Mouse (Mus musculus) kidney, embryonic 15.5 days (tissue): ENCODE measurements around the gene Soga1. TPM values are rescaled to one million over a fixed set of nuclear protein-coding genes. Genes with fewer than 3 reads are reported as not detected.
A peak's percentile ranks its signal among the peaks of the same experiment; 100 is the strongest.

ENCODE experiments used
- ATAC-seq: fragments of 200-750 bp; cut with Nextera tagmentation; replicated peaks from 2 replicates; pipeline ENCODE4 v1.8.0; 2017; ENCODE audit warnings: moderate TSS enrichment; ENCODE audit not compliant: low FRiP score
- H3K27ac ChIP-seq: fragments of 300-500 bp; sonication (generic); 2 replicates; pipeline ENCODE4 v1.5.1; 2015; ENCODE audit warnings: mild to moderate bottlenecking, inconsistent platforms
- H3K27me3 ChIP-seq: fragments of 300-500 bp; sonication (generic); 2 replicates; pipeline ENCODE4 v1.6.1; 2015; ENCODE audit warnings: inconsistent platforms
- H3K36me3 ChIP-seq: fragments of 300-500 bp; sonication (generic); 2 replicates; pipeline ENCODE4 v1.6.1; 2015; ENCODE audit warnings: inconsistent platforms
- H3K4me1 ChIP-seq: fragments of 300-500 bp; sonication (generic); 2 replicates; pipeline ENCODE4 v1.6.1; 2015; ENCODE audit warnings: inconsistent platforms
- H3K4me2 ChIP-seq: fragments of 300-500 bp; sonication (generic); 2 replicates; pipeline ENCODE4 v1.6.1; 2015; ENCODE audit warnings: moderate library complexity, mild to moderate bottlenecking, inconsistent platforms
- H3K4me3 ChIP-seq: fragments of 300-500 bp; sonication (generic); replicated peaks from 2 replicates; pipeline ENCODE4 v1.5.1; 2015; ENCODE audit warnings: mild to moderate bottlenecking, inconsistent platforms
- H3K9ac ChIP-seq: fragments of 300-500 bp; sonication (generic); 2 replicates; pipeline ENCODE4 v1.6.1; 2015; ENCODE audit warnings: mild to moderate bottlenecking, inconsistent platforms
- H3K9me3 ChIP-seq: fragments of 300-500 bp; sonication (generic); replicated peaks from 2 replicates; pipeline ENCODE4 v1.6.1; 2016; ENCODE audit warnings: inconsistent platforms
- WGBS: fragments of 180-500 bp; shearing (Covaris S2); methylation state at CpG from one replicate; pipeline ENCODE4 v1.1.7; 2015; ENCODE audit warnings: mixed read lengths; 5-methylcytosine and 5-hydroxymethylcytosine counted together
- polyA plus RNA-seq: library from polyadenylated mRNA; unstranded; fragments of >200 nt; fragmentation: Nextera tagmentation; extraction: Ambion mirVana; gene quantifications from 2 replicates; pipeline ENCODE4 v1.2.1, GENCODE M21; 2015

Gene Soga1
- polyA plus RNA-seq, 1 experiment from 2014 or later = 4.2 TPM

DNA sequence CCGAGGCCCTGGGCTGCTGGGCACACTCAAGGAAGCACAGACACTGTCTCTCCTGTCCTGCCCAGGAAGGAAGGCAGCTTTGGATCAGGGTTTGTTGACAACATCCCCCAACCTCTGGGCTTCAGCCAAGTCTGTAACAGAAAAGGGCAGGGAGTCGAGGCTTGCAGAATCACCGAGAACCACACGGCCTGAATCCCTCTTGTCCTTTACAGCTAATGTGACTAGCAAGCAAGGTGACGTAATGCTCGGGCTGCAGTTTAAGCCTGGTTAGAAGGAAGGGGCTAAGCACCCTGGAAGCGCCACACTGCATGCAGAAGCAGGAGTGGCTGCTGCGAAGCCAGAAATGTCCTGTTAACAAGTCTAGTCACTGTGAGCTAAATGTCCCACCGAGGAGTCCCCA lies 8.7 kb downstream of the Soga1 start:
- WGBS = 36% methylated on average over 9 of the region's 9 CpGs
- peak overlapping the region; percentile 81 for H3K27ac ChIP-seq
- peak overlapping the region; percentile 33; the same call in 1 of the 2 replicates for H3K9ac ChIP-seq
- H3K36me3 ChIP-seq = peaks cover 17% of the 10 kb centered on the region
- no peaks in the 10 kb centered on the region for H3K9me3 ChIP-seq
- H3K4me3 ChIP-seq = no peak overlapping the region
- H3K4me1 ChIP-seq = peaks cover 88% of the 10 kb centered on the region
- peak overlapping the region; percentile 19; the same call in 1 of the 2 replicates for H3K4me2 ChIP-seq
- no peaks in the 10 kb centered on the region for H3K27me3 ChIP-seq
- no peak for ATAC-seq

DNA sequence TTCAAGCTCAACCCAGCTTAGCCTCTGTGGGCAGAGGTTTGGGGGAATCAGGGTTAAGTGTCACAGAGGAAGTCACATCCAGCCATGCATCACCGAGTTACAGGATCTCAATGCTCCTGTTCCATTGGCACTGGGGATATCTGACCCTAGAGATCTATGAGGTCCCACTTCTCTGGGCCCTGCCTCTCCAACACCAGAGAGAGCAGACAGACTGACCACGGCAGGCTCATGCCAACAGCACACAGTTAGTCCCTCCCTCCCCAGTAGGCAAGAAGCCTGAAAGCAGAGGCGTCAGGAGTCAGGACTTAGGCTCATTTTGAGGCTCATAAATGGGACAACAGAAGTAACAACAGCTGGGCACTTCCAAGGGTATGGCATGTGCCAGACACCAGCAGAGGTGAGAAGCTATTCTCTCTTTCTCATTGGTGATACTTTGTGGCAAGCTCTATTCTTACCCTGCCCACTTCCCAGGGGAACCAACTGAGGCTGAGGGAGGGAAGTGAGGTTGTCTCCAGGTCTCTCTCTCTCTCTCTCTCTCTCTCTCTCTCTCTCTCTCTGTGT lies 9.2 kb downstream of the Soga1 start:
- ATAC-seq = no peak
- H3K4me3 ChIP-seq = no peak overlapping the region
- H3K9ac ChIP-seq = 0 out of 2 replicates have a peak overlapping the region, but pooled peaks have one; percentile 33
- WGBS = 20% methylated on average over 3 of the region's 3 CpGs
- H3K4me1 ChIP-seq = peaks cover 88% of the 10 kb centered on the region
- H3K4me2 ChIP-seq = no peak overlapping the region
- H3K9me3 ChIP-seq = no peaks in the 10 kb centered on the region
- H3K36me3 ChIP-seq = peaks cover 17% of the 10 kb centered on the region
- H3K27ac ChIP-seq = peak overlapping the region; percentile 81
- H3K27me3 ChIP-seq = no peaks in the 10 kb centered on the region

DNA sequence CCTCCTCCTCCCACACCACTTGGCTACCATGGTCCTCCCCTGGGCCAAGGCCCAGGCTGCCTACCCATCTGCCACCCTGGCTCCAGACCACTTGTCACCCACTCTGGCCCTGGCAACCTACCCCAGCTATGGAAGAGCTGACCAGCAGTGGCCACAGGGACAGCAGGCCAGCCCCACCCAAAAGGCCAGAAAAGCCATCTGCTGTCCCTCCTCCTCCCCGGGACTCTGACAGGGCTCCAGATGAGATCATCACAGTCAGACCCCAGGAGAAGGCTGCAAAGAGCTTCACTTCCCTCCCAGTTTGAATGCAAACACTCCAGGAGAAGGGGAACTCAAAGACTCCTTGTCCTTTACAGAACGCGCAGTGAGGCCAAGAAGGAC lies 9.7 kb downstream of the Soga1 start:
- Histone ChIP-seq H3K4me3 (no peak overlapping the region), H3K4me1 (peaks cover 87% of the 10 kb centered on the region), H3K9ac (no peak overlapping the region), H3K27me3 (no peaks in the 10 kb centered on the region), H3K27ac (peak overlapping the region; percentile 81), H3K4me2 (peak overlapping the region; percentile 14; the same call in 1 of the 2 replicates), H3K36me3 (peaks cover 17% of the 10 kb centered on the region), H3K9me3 (no peaks in the 10 kb centered on the region)
- 37% methylated on average over 3 of the region's 3 CpGs for WGBS
- ATAC-seq = no peak

DNA sequence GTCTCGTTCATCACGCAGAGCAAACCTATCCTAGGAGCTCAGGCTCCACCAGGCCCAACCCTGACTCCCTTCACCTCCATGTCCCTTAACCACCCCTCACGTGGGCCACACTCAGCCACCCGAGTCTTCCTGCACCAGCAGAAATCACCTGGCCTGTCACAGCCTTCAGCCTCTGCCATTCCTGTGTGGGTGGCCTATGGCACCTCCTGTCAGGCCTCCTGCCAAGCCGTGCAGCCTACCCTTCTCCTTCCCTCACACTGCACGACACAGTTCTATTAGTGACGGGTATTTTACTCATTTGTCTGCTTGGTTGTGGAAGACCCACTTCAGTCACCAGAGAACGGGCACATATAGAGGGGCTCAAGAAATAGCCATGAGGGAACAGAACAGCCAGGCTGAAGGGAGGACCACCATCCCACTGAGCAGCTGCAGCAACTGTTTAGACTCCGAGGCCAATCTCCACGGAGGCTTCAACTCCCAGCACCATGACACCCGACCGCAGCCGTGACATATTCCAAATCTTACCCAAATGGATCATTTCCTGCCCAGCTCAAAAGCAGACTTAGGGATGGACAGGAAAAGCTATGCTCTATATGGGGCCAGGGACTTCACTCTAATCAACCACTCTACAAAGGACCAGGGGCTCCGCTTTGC lies 10.2 kb downstream of the Soga1 start:
- H3K36me3 ChIP-seq = peaks cover 18% of the 10 kb centered on the region
- peak overlapping the region; percentile 81 for H3K27ac ChIP-seq
- H3K9me3 ChIP-seq = no peaks in the 10 kb centered on the region
- no peak overlapping the region for H3K4me3 ChIP-seq
- no peak for ATAC-seq
- H3K9ac ChIP-seq = no peak overlapping the region
- H3K4me1 ChIP-seq = peaks cover 87% of the 10 kb centered on the region
- no peaks in the 10 kb centered on the region for H3K27me3 ChIP-seq
- 0 out of 2 replicates have a peak overlapping the region, but pooled peaks have one; percentile 14 for H3K4me2 ChIP-seq
- WGBS = 63% methylated on average over 14 of the region's 14 CpGs

DNA sequence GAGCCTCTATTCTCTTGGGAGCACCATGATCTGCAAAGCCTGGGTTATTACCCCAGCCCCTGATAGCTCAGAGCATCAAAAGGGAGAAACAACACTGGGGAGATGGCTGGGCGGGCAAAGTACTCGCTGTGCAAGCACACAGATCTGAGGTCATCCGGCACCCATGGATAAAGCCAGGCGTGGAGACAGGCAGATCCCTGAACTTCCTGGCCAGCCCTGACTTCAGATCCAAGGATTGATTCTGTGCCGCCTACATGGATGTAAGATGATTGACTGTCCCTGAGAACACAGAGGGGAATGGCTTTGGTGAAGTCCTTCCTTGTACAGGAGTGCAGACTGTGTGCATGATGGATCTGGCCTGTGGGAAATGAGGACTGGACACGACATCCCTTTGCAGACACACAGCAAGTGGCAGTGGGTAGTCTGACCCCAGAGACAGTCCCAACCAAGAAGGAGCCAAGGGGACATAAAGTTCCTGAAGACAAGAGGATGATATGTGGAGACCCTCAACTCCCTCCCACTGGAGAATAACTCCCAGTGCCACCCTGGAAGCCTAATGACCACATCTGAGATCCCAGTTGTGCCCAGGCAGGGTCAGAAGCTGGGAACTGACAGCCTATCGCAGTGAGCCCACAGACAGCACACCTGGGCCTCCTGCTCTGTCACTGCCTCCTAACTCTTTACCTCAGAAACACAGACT lies 12.2 kb downstream of the Soga1 start:
- no peak for ATAC-seq
- Histone ChIP-seq H3K4me1 (peaks cover 79% of the 10 kb centered on the region), H3K9ac (no peak overlapping the region), H3K36me3 (0 out of 2 replicates have a peak, but pooled peaks cover 4% of the 10 kb centered on the region), H3K4me3 (no peak overlapping the region), H3K27me3 (no peaks in the 10 kb centered on the region), H3K27ac (no peak overlapping the region), H3K9me3 (no peaks in the 10 kb centered on the region), H3K4me2 (no peak overlapping the region)
- 76% methylated on average over 7 of the region's 7 CpGs for WGBS

DNA sequence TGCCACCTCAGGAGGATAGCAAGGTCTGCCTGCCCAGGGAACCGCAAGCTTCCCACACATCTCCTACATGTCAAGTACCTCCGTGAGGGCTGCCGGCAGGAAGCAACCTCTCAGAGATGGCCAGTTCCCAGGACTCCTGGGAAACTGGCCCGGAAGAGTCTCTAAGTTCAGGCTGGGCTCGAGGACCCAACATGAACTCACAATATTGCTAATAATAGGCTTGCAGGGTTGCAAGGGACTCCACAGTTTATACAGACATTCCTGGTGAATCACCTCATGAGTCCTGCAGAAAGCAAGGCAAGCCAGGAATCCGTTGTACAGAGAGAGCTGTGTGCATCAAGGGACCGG lies 13.2 kb downstream of the Soga1 start:
- H3K27me3 ChIP-seq = no peaks in the 10 kb centered on the region
- no peak for ATAC-seq
- H3K9ac ChIP-seq = no peak overlapping the region
- H3K4me1 ChIP-seq = peaks cover 69% of the 10 kb centered on the region
- peak overlapping the region; percentile 34 for H3K27ac ChIP-seq
- no peaks in the 10 kb centered on the region for H3K9me3 ChIP-seq
- whole genome bisulfite sequencing = 70% methylated on average over 7 of the region's 7 CpGs
- no peak overlapping the region for H3K4me3 ChIP-seq
- 0 out of 2 replicates have a peak, but pooled peaks cover 4% of the 10 kb centered on the region for H3K36me3 ChIP-seq
- H3K4me2 ChIP-seq = no peak overlapping the region

DNA sequence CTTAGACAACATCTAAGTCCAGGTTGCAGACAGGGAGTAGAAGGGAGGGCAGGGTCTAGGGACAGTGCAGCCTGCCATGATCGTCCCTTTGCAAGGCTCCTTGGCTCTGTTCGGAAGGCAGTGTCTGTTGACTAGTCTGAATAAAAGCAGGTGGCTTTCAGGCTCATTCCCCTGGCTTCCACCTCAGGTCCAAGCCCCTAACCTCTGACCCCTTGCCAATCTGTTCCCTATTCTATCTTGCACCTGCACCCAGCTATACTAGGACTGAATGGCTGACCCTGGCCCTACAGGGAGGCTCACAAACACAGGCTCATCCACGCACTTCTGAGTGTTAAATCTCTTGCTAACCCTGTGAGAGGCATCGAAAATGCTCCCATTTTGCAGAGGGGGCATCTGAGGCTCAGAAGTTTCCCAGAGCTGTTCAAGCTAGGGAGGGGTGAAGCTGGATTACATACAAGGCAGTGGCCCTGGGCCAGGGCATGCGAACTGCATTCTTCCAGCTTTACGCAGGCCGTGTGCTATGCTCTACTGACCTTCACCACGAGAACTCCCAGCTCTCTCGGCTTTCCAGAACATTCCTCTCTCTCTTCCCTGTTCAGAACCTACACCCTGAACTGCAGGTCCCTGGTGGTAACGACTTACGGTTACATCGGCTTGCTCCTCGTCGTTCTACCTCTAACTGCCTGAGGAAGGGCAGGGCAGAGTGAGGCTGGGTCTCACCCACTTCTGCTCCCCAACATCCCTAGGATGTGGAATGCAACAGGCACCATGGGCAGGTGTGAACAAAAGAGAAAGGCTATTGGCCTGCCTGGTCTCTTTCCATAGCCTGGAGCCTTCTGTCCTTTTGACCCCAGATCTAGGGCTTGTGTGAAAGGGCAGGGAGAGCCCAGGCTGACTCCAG lies 13.8 kb downstream of the Soga1 start:
- H3K9me3 ChIP-seq = no peaks in the 10 kb centered on the region
- no peaks in the 10 kb centered on the region for H3K27me3 ChIP-seq
- no peak overlapping the region for H3K4me2 ChIP-seq
- ATAC-seq = no peak
- H3K4me1 ChIP-seq = peaks cover 64% of the 10 kb centered on the region
- no peak overlapping the region for H3K9ac ChIP-seq
- 65% methylated on average over 14 of the region's 14 CpGs for WGBS
- H3K4me3 ChIP-seq = no peak overlapping the region
- peaks cover 8% of the 10 kb centered on the region for H3K36me3 ChIP-seq
- H3K27ac ChIP-seq = peak overlapping the region; percentile 34

DNA sequence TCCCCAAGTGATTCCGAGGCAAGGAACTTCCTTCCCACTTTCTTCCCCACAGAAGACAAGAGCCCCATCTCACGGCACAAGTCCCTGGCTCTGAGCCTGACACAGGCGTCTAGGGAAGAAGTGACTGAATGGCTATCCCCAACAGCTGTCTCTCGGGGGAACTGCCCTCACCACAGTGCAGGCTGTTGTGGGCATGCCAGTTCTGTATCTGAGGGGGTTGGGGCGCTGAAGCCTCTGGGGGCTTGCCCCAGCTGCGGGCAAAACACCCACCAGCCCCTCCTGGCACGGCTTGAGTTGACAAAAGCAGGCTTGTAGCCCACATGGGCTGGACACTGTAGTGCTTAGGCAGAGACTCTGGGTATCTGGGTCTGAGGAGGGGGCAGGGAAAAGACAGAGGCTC lies 14.9 kb downstream of the Soga1 start:
- 74% methylated on average over 7 of the region's 7 CpGs for WGBS
- peaks cover 62% of the 10 kb centered on the region for H3K4me1 ChIP-seq
- peaks cover 19% of the 10 kb centered on the region for H3K36me3 ChIP-seq
- no peaks in the 10 kb centered on the region for H3K9me3 ChIP-seq
- no peak overlapping the region for H3K4me2 ChIP-seq
- peak overlapping the region; percentile 25; the same call in 1 of the 2 replicates for H3K27ac ChIP-seq
- H3K27me3 ChIP-seq = no peaks in the 10 kb centered on the region
- no peak overlapping the region for H3K9ac ChIP-seq
- H3K4me3 ChIP-seq = no peak overlapping the region
- no peak for ATAC-seq

DNA sequence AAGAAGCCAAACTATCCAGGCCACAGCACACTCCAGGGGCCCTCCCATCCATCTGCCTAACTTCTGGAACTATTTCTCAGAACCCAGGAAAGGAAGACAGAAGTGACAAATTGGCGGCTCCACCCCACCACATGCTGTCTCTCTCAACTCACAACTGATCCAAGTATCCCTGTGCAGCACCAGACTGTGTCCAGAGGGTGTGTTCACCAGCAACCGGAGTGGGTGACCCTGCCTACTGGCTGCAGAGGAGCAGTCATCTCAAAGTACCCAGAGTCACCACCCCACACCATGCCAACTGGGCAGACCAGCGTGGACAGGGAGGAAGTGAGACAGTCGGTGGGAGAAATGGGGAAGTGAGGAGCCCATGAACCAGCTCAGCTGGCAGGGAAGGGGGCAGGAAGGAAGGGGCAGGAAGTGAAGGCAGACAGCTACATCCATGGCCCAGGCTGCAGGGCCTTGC lies 15.8 kb downstream of the Soga1 start:
- WGBS = 61% methylated on average over 4 of the region's 4 CpGs
- H3K4me2 ChIP-seq = no peak overlapping the region
- H3K4me1 ChIP-seq = peaks cover 64% of the 10 kb centered on the region
- peaks cover 20% of the 10 kb centered on the region for H3K36me3 ChIP-seq
- H3K9ac ChIP-seq = no peak overlapping the region
- ATAC-seq = no peak
- H3K4me3 ChIP-seq = no peak overlapping the region
- H3K9me3 ChIP-seq = no peaks in the 10 kb centered on the region
- no peak overlapping the region for H3K27ac ChIP-seq
- H3K27me3 ChIP-seq = no peaks in the 10 kb centered on the region

DNA sequence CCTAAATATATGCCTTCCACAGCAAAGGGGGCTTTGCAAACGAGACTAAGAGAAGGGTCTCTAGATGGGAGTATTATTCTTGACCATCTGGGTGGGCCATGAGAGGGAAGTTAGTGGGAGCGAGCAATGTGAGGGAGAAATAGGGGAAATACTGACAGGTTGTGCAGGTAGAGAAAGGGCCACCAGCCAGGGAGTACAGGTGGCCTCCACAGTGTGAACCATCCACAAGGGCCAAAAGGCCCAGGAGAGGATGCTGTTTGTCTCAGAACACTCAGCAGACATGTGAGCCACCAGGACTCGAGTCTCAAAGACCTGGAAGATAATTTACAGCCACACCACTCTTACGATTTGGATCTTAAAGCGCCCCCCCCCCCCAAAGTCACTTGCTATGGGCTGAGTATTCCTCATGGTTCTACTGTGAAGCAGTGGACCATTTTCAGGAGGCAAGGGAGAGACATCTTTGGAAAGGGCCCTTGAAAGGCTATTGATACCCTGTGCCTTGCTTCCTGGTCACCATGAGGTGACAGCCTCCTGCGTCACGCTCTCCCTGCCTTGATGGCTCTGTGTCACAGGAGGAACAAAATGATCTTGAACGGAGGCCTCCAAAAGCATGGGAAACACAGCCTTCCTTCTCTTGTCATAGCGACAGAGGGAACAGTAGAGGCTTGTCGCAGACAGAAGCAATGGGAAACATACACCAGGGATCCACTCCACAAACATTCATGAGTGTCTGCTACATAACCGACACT lies 18.3 kb downstream of the Soga1 start:
- 80% methylated on average over 11 of the region's 11 CpGs for WGBS

DNA sequence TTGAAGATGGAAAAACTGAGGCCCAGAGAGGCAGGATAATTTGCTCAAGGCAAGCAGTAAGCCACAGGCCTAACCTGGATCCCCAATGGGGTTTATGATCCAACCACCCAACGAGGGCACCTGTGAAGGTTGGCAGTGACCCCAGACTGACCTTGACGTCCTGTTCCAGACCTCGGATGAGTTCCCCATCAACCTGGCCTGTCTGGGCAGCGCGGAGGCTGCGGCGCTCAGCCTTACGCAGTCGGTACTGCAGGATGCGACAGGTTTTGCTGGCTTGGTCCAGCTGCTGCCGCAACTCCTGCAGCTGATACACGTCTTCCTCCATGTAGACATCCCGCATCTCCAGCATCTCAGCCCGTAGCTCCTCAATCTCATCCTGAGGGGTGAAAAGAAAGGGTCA lies 19.0 kb downstream of the Soga1 start:
- H3K4me3 ChIP-seq = no peak overlapping the region
- peaks cover 41% of the 10 kb centered on the region for H3K36me3 ChIP-seq
- no peaks in the 10 kb centered on the region for H3K27me3 ChIP-seq
- 86% methylated on average over 14 of the region's 14 CpGs for WGBS
- H3K9me3 ChIP-seq = no peaks in the 10 kb centered on the region
- no peak overlapping the region for H3K4me2 ChIP-seq
- ATAC-seq = no peak
- peaks cover 55% of the 10 kb centered on the region for H3K4me1 ChIP-seq
- H3K27ac ChIP-seq = peak overlapping the region; percentile 91; the same call in 1 of the 2 replicates
- H3K9ac ChIP-seq = no peak overlapping the region

More for the DNA sequence above, 18.3 kb downstream of the Soga1 start:
- H3K27ac ChIP-seq = no peak overlapping the region
- H3K36me3 ChIP-seq = peaks cover 38% of the 10 kb centered on the region
- peaks cover 59% of the 10 kb centered on the region for H3K4me1 ChIP-seq
- H3K4me2 ChIP-seq = no peak overlapping the region
- H3K4me3 ChIP-seq = no peak overlapping the region
- H3K9ac ChIP-seq = no peak overlapping the region
- no peaks in the 10 kb centered on the region for H3K27me3 ChIP-seq
- H3K9me3 ChIP-seq = no peaks in the 10 kb centered on the region
- ATAC-seq = no peak
